Mouse (Mus musculus) spleen, adult 2 months (tissue): ENCODE data around the gene Rpl11.

Experiments used
- CTCF ChIP-seq: fragments of 200-500 bp; IDR thresholded peaks from 2 replicates; pipeline ENCODE4 v1.5.1; 2011; ENCODE audit warnings: mild to moderate bottlenecking, inconsistent platforms; ENCODE audit not compliant: insufficient read depth, insufficient read length, insufficient replicate concordance; ENCODE audit errors: extremely low read depth
- POLR2A ChIP-seq: fragments of 200-500 bp; IDR thresholded peaks from 2 replicates; pipeline ENCODE4 v1.6.1; 2011; ENCODE audit warnings: low read depth, low read length, inconsistent platforms

DNA sequence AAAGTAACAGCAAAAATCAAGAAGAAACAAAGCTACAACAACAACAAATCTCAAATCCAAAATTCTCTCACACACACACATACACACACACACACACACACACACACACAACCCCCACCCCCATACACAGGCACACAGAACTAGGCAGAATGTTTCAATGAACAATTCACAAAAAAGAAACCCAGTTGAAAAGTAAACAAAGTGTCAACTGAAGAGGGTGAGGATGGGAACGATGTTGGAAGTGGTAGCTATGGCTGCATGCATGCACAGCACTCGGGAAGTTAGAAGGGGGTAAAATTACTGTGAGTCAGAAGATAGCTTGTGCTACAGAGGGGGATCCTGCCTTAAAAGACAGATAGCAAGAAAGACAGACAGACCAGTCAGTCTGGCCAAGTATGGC, 25.4 kb upstream of the Rpl11 start:
- TF ChIP-seq CTCF (no peak), POLR2A (no peak)
